Mouse (Mus musculus) left cerebral cortex, adult 11 months (tissue): Measurements from ENCODE around the gene Tes3-ps.

Experiments used
- DNase-seq: peaks from one replicate; pipeline ENCODE4 v3.0.0; 2022; ENCODE audit warnings: low spot score

The Tes3-ps gene

GRCm38 (mm10) chr13:49504510-49504909 is 11.4 kb downstream of the Tes3-ps start, which contains the start of gene Ecm2:
Gene Ecm2 (plus strand): TSS chr13:49504810.
- DNase-seq, result no peak

DNA sequence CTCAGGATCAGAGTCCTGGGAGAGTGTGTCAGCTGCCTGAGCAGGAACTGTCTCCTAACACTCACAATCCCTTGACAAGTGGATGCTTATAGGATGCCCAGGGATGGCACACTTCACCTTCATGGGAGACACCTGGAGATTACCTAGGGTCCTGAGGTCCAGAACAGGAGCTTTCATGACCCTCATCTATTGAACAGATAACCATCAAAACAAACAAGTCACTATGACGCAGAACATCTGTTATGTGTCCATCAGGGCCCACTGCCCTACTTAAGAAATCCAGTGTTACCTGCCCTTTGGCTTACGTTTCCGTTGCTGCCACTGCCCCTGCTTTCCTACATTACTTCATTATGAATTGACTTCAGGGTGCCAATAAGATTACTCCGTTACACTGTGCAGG is 12.7 kb downstream of the Tes3-ps start:
- no peak for DNase-seq

DNA sequence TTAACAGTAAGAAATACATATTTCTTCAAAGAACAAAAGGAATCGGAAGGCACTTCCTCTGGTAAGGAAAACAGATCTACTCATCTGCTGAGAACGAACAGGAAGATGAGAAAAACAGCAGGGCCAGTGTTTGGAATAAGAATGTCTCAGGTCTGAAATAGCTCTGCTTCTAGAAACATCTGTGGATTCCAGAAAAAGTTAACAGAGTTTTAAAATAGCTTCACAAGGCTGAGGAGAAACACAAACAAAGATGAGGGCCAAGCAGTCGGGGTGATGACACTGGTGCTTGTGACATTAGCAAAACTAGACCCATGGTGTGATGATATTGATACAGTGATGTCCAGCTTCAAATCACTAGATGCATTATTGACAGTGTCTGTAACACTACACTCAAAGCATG is 14.1 kb downstream of the Tes3-ps start:
- DNase-seq, result no peak

- no peak for DNase-seq
Measured at GRCm38 (mm10) chr13:49518761-49519160, 25.6 kb downstream of the Tes3-ps start.

GRCm38 (mm10) chr13:49526235-49526634 is 33.1 kb downstream of the Tes3-ps start:
- DNase-seq, result no peak

GRCm38 (mm10) chr13:49530636-49531035 is 37.5 kb downstream of the Tes3-ps start:
- no peak for DNase-seq

DNA sequence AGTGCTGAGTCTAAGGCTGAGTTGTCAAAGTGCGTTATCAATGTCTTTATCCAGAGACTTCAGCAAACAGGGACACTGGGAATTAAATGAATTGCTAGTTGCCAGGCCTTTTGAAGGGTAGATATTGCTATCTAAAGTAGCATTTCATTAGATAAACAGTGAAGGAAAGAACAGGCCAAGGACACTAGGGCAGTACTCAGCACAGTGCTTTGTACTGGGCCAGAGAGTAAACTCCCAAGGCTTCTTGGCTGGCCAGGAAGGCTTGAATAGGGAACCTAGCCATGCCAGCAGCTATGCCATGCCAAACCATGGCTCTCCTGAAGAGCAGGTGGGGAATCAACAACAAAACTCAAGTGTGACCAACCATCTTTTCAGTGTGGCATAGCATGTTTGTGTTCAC is 43.8 kb downstream of the Tes3-ps start:
- no peak for DNase-seq

DNA sequence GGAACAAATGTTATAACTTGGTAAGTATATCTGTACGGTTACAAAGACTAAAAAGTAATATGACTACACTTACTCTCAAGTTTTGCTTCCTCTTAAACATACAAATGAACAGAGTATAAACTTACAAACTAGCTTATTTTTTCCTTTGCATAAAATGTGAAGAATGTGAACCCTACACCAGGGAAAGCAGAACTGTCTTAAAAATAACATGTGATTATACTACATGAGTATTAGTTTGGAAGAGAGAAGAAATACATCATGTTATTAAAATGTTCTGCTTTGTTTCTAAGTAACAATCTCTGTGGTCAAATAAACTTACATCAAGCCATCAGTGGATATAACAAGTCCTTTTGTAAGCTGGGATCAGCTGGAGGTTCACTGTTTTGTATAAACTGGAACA is 45.6 kb downstream of the Tes3-ps start:
- DNase-seq, result no peak

DNA sequence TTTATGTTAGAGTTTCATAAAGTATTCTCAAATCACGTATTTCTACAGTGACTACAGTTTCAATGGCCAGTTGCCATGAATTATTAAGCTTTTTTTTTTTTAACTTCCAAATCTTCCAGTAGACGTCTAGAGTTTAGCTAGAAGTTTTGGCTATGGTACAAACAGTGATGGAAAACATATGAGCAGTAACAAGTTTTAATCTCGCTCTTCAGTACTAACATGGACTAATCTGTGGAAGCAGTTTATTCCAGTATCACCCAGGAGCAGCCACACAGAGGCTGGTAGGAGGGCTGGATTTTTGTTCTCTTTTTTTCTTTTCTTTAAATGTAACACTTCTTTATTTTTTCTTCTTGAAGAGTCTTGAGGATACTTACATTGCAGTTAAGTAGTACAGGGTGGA is 51.2 kb downstream of the Tes3-ps start, which contains the start of gene Aspn:
Aspn (plus strand) TSS at position 165 of the 400 bp plus-strand sequence.
- no peak for DNase-seq

DNA sequence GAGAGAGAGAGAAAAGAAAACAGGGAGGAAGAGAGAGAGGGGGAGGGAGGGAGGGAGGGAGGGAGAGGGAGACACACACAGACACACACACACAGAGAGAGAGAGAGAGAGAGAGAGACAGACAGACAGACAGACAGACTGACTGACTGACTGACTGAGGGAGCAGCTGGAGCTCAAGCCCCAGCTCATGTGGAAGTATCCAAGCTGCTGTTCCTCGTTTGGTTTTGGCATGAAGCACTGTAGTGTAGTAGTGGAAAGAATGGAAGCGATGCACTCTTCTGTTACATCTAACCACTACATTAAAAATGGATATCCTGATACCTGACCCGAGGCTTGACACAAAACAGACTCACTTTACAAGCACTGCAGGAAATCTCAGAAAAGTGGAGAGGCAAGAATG is 52.5 kb downstream of the Tes3-ps start:
- DNase-seq, result no peak
